Mouse (Mus musculus) embryonic facial prominence, embryonic 14.5 days (tissue): Measurements from ENCODE around the gene Cmtm8. TPM values are rescaled to one million over a fixed set of nuclear protein-coding genes. Genes with fewer than 3 reads are reported as not detected.
A peak's percentile ranks its signal among the peaks of the same experiment; 100 is the strongest.

Experiments used
- ATAC-seq: fragments of 200-750 bp; cut with Nextera tagmentation; 2 replicates; pipeline ENCODE4 v1.8.0; 2017; ENCODE audit warnings: low read depth, moderate number of reproducible peaks, moderate TSS enrichment
- DNase-seq: peaks from one replicate; pipeline ENCODE4 v3.0.0-alpha.2; 2015; ENCODE audit warnings: low spot score
- H3K27ac ChIP-seq: fragments of 300-500 bp; sonication (generic); replicated peaks from 2 replicates; pipeline ENCODE4 v1.5.1; 2014; ENCODE audit warnings: low read depth, mild to moderate bottlenecking, low read length, moderate library complexity
- H3K27me3 ChIP-seq: fragments of 300-500 bp; sonication (generic); replicated peaks from 2 replicates; pipeline ENCODE4 v1.6.1; 2014; ENCODE audit warnings: low read length; ENCODE audit not compliant: control insufficient read depth, insufficient read depth
- H3K36me3 ChIP-seq: fragments of 300-500 bp; sonication (generic); 2 replicates; pipeline ENCODE4 v1.6.1; 2014; ENCODE audit warnings: low read length, mixed read lengths; ENCODE audit not compliant: control insufficient read depth, insufficient read depth
- H3K4me1 ChIP-seq: fragments of 300-500 bp; sonication (generic); 2 replicates; pipeline ENCODE4 v1.6.1; 2014; ENCODE audit warnings: antibody characterized with exemption, low read length; ENCODE audit not compliant: control insufficient read depth, insufficient read depth
- H3K4me2 ChIP-seq: fragments of 300-500 bp; sonication (generic); 2 replicates; pipeline ENCODE4 v1.6.1; 2014; ENCODE audit warnings: low read depth, mild to moderate bottlenecking, low read length, moderate library complexity, mixed read lengths
- H3K4me3 ChIP-seq: fragments of 300-500 bp; sonication (generic); 2 replicates; pipeline ENCODE4 v1.5.1; 2014; ENCODE audit warnings: low read depth, mild to moderate bottlenecking, low read length
- H3K9ac ChIP-seq: fragments of 300-500 bp; sonication (generic); 2 replicates; pipeline ENCODE4 v1.6.1; 2014; ENCODE audit warnings: low read depth, mild to moderate bottlenecking, low read length, moderate library complexity, mixed read lengths
- H3K9me3 ChIP-seq: fragments of 300-500 bp; sonication (generic); 2 replicates; pipeline ENCODE4 v1.6.1; 2016; ENCODE audit warnings: low read length; ENCODE audit not compliant: control insufficient read depth
- WGBS: fragments of 180-500 bp; shearing (Covaris S2); extraction: QIAGEN DNeasy Blood & Tissue Kit; methylation state at CpG from one replicate; pipeline ENCODE4 v1.1.7; 2014; 5-methylcytosine and 5-hydroxymethylcytosine counted together
- polyA plus RNA-seq: library from polyadenylated mRNA; unstranded; fragments of >200 nt; fragmentation: Nextera tagmentation; extraction: Ambion mirVana; gene quantifications from 2 replicates; pipeline ENCODE4 v1.2.1, GENCODE M21; 2014

The Cmtm8 gene
- polyA plus RNA-seq, 1 experiment from 2014 or later, result 18.6 TPM

- no peaks in the 10 kb centered on the region for H3K9me3 ChIP-seq
- H3K4me1 ChIP-seq, result peaks cover 18% of the 10 kb centered on the region
- H3K27ac ChIP-seq, result no peak overlapping the region
- DNase-seq (peak; percentile 69), ATAC-seq (no peak)
- H3K4me2 ChIP-seq, result no peak overlapping the region
- peaks cover 37% of the 10 kb centered on the region for H3K36me3 ChIP-seq
- H3K4me3 ChIP-seq, result no peak overlapping the region
- no peak overlapping the region for H3K9ac ChIP-seq
- no peaks in the 10 kb centered on the region for H3K27me3 ChIP-seq
- 67% methylated on average over 13 of the region's 13 CpGs for WGBS
Observed at GRCm38 (mm10) chr9:114763341-114763740, 80.6 kb downstream of the Cmtm8 start.

GRCm38 (mm10) chr9:114761848-114762247, 82.1 kb downstream of the Cmtm8 start:
- Histone ChIP-seq H3K27ac (no peak overlapping the region), H3K27me3 (no peaks in the 10 kb centered on the region), H3K9ac (no peak overlapping the region), H3K36me3 (peaks cover 44% of the 10 kb centered on the region), H3K4me2 (no peak overlapping the region), H3K4me1 (0 out of 2 replicates have a peak, but pooled peaks cover 4% of the 10 kb centered on the region), H3K9me3 (no peaks in the 10 kb centered on the region), H3K4me3 (no peak overlapping the region)
- WGBS, result 72% methylated on average over 11 of the region's 11 CpGs
- ATAC-seq, result no peak
- DNase-seq, result no peak

- WGBS, result 74% methylated on average over 5 of the region's 5 CpGs
- ATAC-seq (no peak), DNase-seq (no peak)
- Histone ChIP-seq H3K4me3 (no peak overlapping the region), H3K36me3 (peaks cover 52% of the 10 kb centered on the region), H3K4me1 (no peaks in the 10 kb centered on the region), H3K27me3 (no peaks in the 10 kb centered on the region), H3K4me2 (no peak overlapping the region), H3K27ac (no peak overlapping the region), H3K9me3 (no peaks in the 10 kb centered on the region), H3K9ac (no peak overlapping the region)
Observed at GRCm38 (mm10) chr9:114760353-114760752, 83.6 kb downstream of the Cmtm8 start.

- 91% methylated on average over 4 of the region's 4 CpGs for WGBS
- Histone ChIP-seq H3K27ac (no peak overlapping the region), H3K4me3 (no peak overlapping the region), H3K9ac (no peak overlapping the region), H3K4me2 (no peak overlapping the region), H3K4me1 (no peaks in the 10 kb centered on the region), H3K9me3 (no peaks in the 10 kb centered on the region), H3K36me3 (peaks cover 57% of the 10 kb centered on the region), H3K27me3 (no peaks in the 10 kb centered on the region)
- DNase-seq (no peak), ATAC-seq (no peak; the same call in 1 of the 2 replicates)
Observed at GRCm38 (mm10) chr9:114759886-114760285, 84.1 kb downstream of the Cmtm8 start.

GRCm38 (mm10) chr9:114758801-114759200, 85.2 kb downstream of the Cmtm8 start:
- ATAC-seq (no peak), DNase-seq (no peak)
- Histone ChIP-seq H3K27me3 (no peaks in the 10 kb centered on the region), H3K4me2 (no peak overlapping the region), H3K9ac (no peak overlapping the region), H3K27ac (no peak overlapping the region), H3K4me1 (no peaks in the 10 kb centered on the region), H3K36me3 (peaks cover 59% of the 10 kb centered on the region), H3K4me3 (no peak overlapping the region), H3K9me3 (no peaks in the 10 kb centered on the region)
- WGBS, result 82% methylated on average over 5 of the region's 5 CpGs

GRCm38 (mm10) chr9:114758272-114758671, 85.7 kb downstream of the Cmtm8 start:
- Histone ChIP-seq H3K9ac (no peak overlapping the region), H3K36me3 (peaks cover 58% of the 10 kb centered on the region), H3K9me3 (no peaks in the 10 kb centered on the region), H3K27me3 (no peaks in the 10 kb centered on the region), H3K4me3 (no peak overlapping the region), H3K4me2 (no peak overlapping the region), H3K4me1 (no peaks in the 10 kb centered on the region), H3K27ac (no peak overlapping the region)
- no peak for ATAC-seq
- DNase-seq, result no peak
- WGBS, result 77% methylated on average over 7 of the region's 7 CpGs

GRCm38 (mm10) chr9:114752863-114753484, 91.0 kb downstream of the Cmtm8 start:
- no peaks in the 10 kb centered on the region for H3K4me1 ChIP-seq
- peak overlapping the region; percentile 69 for H3K27ac ChIP-seq
- DNase-seq (peak; percentile 95), ATAC-seq (peak; percentile 92)
- H3K27me3 ChIP-seq, result no peaks in the 10 kb centered on the region
- peak overlapping the region; percentile 64 for H3K9ac ChIP-seq
- H3K4me3 ChIP-seq, result peak overlapping the region; percentile 50
- no peaks in the 10 kb centered on the region for H3K9me3 ChIP-seq
- H3K36me3 ChIP-seq, result peaks cover 34% of the 10 kb centered on the region
- 4% methylated on average over 33 of the region's 36 CpGs for WGBS
- peak overlapping the region; percentile 71 for H3K4me2 ChIP-seq

- peaks cover 38% of the 10 kb centered on the region for H3K36me3 ChIP-seq
- no peak overlapping the region for H3K27ac ChIP-seq
- H3K9ac ChIP-seq, result no peak overlapping the region
- peak overlapping the region; percentile 50; the same call in 1 of the 2 replicates for H3K4me3 ChIP-seq
- 73% methylated on average over 9 of the region's 9 CpGs for WGBS
- DNase-seq (no peak), ATAC-seq (no peak)
- H3K9me3 ChIP-seq, result no peaks in the 10 kb centered on the region
- no peaks in the 10 kb centered on the region for H3K27me3 ChIP-seq
- peak overlapping the region; percentile 71 for H3K4me2 ChIP-seq
- no peaks in the 10 kb centered on the region for H3K4me1 ChIP-seq
Observed at GRCm38 (mm10) chr9:114752311-114752710, 91.6 kb downstream of the Cmtm8 start.

GRCm38 (mm10) chr9:114751582-114751981, 92.4 kb downstream of the Cmtm8 start:
- H3K4me3 ChIP-seq, result no peak overlapping the region
- no peaks in the 10 kb centered on the region for H3K4me1 ChIP-seq
- no peak overlapping the region for H3K4me2 ChIP-seq
- no peak overlapping the region for H3K27ac ChIP-seq
- no peak overlapping the region for H3K9ac ChIP-seq
- WGBS, result 79% methylated on average over 3 of the region's 3 CpGs
- H3K36me3 ChIP-seq, result peaks cover 35% of the 10 kb centered on the region
- no peaks in the 10 kb centered on the region for H3K27me3 ChIP-seq
- H3K9me3 ChIP-seq, result no peaks in the 10 kb centered on the region
- ATAC-seq (no peak), DNase-seq (no peak)
